In genomic region chr11:67051676-67052320, GRCm38 (mm10) we compare ENCODE assay signal across 8 mouse cellular contexts. TPM values are rescaled to one million over a fixed set of nuclear protein-coding genes. Genes with fewer than 3 reads are reported as not detected.
DNase-seq lines count a peak whose midpoint lies in the region; ATAC-seq and TF ChIP-seq lines count a peak whose summit lies in the region.

No protein-coding gene starts in this region.

- peak overlapping the region; percentile 64 for H3K4me2 ChIP-seq in hindbrain, embryonic 16.5 days (ENCODE audit: low read length)

- peak; percentile 12 for DNase-seq in kidney, adult 18-20 months
- DNase-seq in kidney, postnatal 10 days, result no peak
- DNase-seq in left cerebral cortex, adult 8-10 months (ENCODE audit: low spot score in 2 of 2), result no peak
- no peak for DNase-seq in right cerebral cortex, postnatal 4 days
- DNase-seq in cerebellum, adult 8-10 months, result no peak

- ATAC-seq in hindbrain, embryonic 16.5 days, result peak; percentile 56; the same call in 1 of the 2 replicates

- no peaks in the 10 kb centered on the region for H3K27me3 ChIP-seq in hindbrain, embryonic 16.5 days (replicated peaks; ENCODE audit: control insufficient read depth, insufficient read depth, low read length)
- no peaks in the 10 kb centered on the region for H3K27me3 ChIP-seq in megakaryocyte, embryonic 14.5 days (replicated peaks)

- peak overlapping the region; percentile 89 for H3K9ac ChIP-seq in hindbrain, embryonic 16.5 days (ENCODE audit: low read depth, low read length)

- peaks cover 22% of the 10 kb centered on the region for H3K4me1 ChIP-seq in bone marrow macrophage, adult 2 months (ENCODE audit: control insufficient read depth, insufficient read depth, low read length)
- peaks cover 14% of the 10 kb centered on the region for H3K4me1 ChIP-seq in hindbrain, embryonic 16.5 days (ENCODE audit: control insufficient read depth, insufficient read depth, low read depth, low read length)
- peaks cover 29% of the 10 kb centered on the region for H3K4me1 ChIP-seq in megakaryocyte, embryonic 14.5 days

- H3K9me3 ChIP-seq in hindbrain, embryonic 16.5 days (ENCODE audit: control insufficient read depth, low read length), result no peaks in the 10 kb centered on the region
- no peaks in the 10 kb centered on the region for H3K9me3 ChIP-seq in megakaryocyte, embryonic 14.5 days

- WGBS in hindbrain, embryonic 16.5 days, result 9% methylated on average over 16 of the region's 16 CpGs

- peak overlapping the region; percentile 48 for H3K27ac ChIP-seq in bone marrow macrophage, adult 2 months (ENCODE audit: insufficient read depth, low read depth, low read length)
- H3K27ac ChIP-seq in hindbrain, embryonic 16.5 days (ENCODE audit: low read depth, low read length), result peak overlapping the region; percentile 89

- H3K36me3 ChIP-seq in hindbrain, embryonic 16.5 days (ENCODE audit: control insufficient read depth, insufficient read depth, low read length), result peaks cover 6% of the 10 kb centered on the region; the same call in 1 of the 2 replicates
- H3K36me3 ChIP-seq in megakaryocyte, embryonic 14.5 days (replicated peaks; ENCODE audit: low read length), result peaks cover 38% of the 10 kb centered on the region

- TF ChIP-seq POLR2A in bone marrow macrophage, adult 2 months (IDR thresholded peaks at IDR 0.05; ENCODE audit: borderline replicate concordance, low read depth, low read length), result no peak

- H3K4me3 ChIP-seq in bone marrow macrophage, adult 2 months (ENCODE audit: insufficient read depth, low read length), result peak overlapping the region; percentile 95
- H3K4me3 ChIP-seq in hindbrain, embryonic 16.5 days (ENCODE audit: low read length), result peak overlapping the region; percentile 99
- peak overlapping the region; percentile 94 for H3K4me3 ChIP-seq in megakaryocyte, embryonic 14.5 days (replicated peaks)

- no peak for TF ChIP-seq CTCF in bone marrow macrophage, adult 2 months (IDR thresholded peaks at IDR 0.05; ENCODE audit: low read depth, low read length)

RNA-seq across cellular contexts. Expression of gene Adprm, which starts 0.6 kb away (rescaled TPM):
- polyA plus RNA-seq in bone marrow macrophage, adult 2 months (2012; ENCODE audit: insufficient read depth, insufficient read length, missing spikeins), result 29.4 and 30.6 TPM in 2 replicates
- 30.3 and 30.8 TPM in 2 replicates for polyA plus RNA-seq in hindbrain, embryonic 16.5 days (2015; fragmentation: Nextera tagmentation; extraction: Ambion mirVana)
- polyA plus RNA-seq in megakaryocyte, embryonic 14.5 days (2012; ENCODE audit: insufficient read depth, low replicate concordance), result 0.82 TPM in 1 of 2 replicates, not detected in the other
- 10 to 100 TPM; 24.6 to 30.2 (median 28.9) TPM for total RNA-seq in left cerebral cortex, adult 8-10 months (2022)

RNA-seq across cellular contexts. Expression of gene Sco1, which starts 0.7 kb away (rescaled TPM):
- polyA plus RNA-seq in bone marrow macrophage, adult 2 months (2012; ENCODE audit: insufficient read depth, insufficient read length, missing spikeins), result 8.7 and 8.8 TPM in 2 replicates
- 9.6 and 12.0 TPM in 2 replicates for polyA plus RNA-seq in hindbrain, embryonic 16.5 days (2015; fragmentation: Nextera tagmentation; extraction: Ambion mirVana)
- 1.2 TPM in 1 of 2 replicates, not detected in the other for polyA plus RNA-seq in megakaryocyte, embryonic 14.5 days (2012; ENCODE audit: insufficient read depth, low replicate concordance)
- 10 to 100 TPM; 10.2 to 15.0 (median 11.0) TPM for total RNA-seq in left cerebral cortex, adult 8-10 months (2022)

RNA-seq across cellular contexts. Expression of gene Myh3, which starts 26.3 kb away (rescaled TPM):
- not detected in 2 replicates for polyA plus RNA-seq in bone marrow macrophage, adult 2 months (2012; ENCODE audit: insufficient read depth, insufficient read length, missing spikeins)
- polyA plus RNA-seq in hindbrain, embryonic 16.5 days (2015; fragmentation: Nextera tagmentation; extraction: Ambion mirVana), result 0.29 and 11.0 TPM in 2 replicates
- polyA plus RNA-seq in megakaryocyte, embryonic 14.5 days (2012; ENCODE audit: insufficient read depth, low replicate concordance), result not detected in 2 replicates
- total RNA-seq in left cerebral cortex, adult 8-10 months (2022), result 1 to 10 TPM; 3.4 to 6.9 (median 5.3) TPM

RNA-seq across cellular contexts. Expression of gene Tmem220, which starts 26.8 kb away (rescaled TPM):
- 6.7 and 8.1 TPM in 2 replicates for polyA plus RNA-seq in bone marrow macrophage, adult 2 months (2012; ENCODE audit: insufficient read depth, insufficient read length, missing spikeins)
- 0.50 and 0.57 TPM in 2 replicates for polyA plus RNA-seq in hindbrain, embryonic 16.5 days (2015; fragmentation: Nextera tagmentation; extraction: Ambion mirVana)
- polyA plus RNA-seq in megakaryocyte, embryonic 14.5 days (2012; ENCODE audit: insufficient read depth, low replicate concordance), result 1.8 TPM in 1 of 2 replicates, not detected in the other
- 1 to 10 TPM in 3 of 4 experiments, under 1 TPM in 1; 0.67 to 1.2 (median 1.1) TPM for total RNA-seq in left cerebral cortex, adult 8-10 months (2022)

Comparison
In these comparisons a context has a peak if more than half of its experiments do, and no peak if none do; other contexts are left out.
1. RNA of gene Adprm, which starts 0.6 kb away (polyA plus RNA-seq): 30.3 to 30.8 TPM in hindbrain, embryonic 16.5 days and 29.4 to 30.6 TPM in bone marrow macrophage, adult 2 months; 0.82 TPM in megakaryocyte, embryonic 14.5 days; every median in the first group is over 10 times any median in the second.
2. Peak in every context shown above with its lines, with median percentiles within 50 percentile points of each other: H3K4me3 ChIP-seq.